Mouse (Mus musculus) 3T3-L1 (cell line): Measurements from ENCODE around the gene Olfr314.
"Not testable (repeated sequence)": the region's sequence is repeated elsewhere in the genome, so short reads cannot be mapped to it uniquely, and the experiment has no call there.

Experiments
- DNase-seq: peaks from one replicate; pipeline ENCODE4 v3.0.0-alpha.2; 2015; ENCODE audit warnings: low read depth, low spot score

Gene Olfr314

DNA sequence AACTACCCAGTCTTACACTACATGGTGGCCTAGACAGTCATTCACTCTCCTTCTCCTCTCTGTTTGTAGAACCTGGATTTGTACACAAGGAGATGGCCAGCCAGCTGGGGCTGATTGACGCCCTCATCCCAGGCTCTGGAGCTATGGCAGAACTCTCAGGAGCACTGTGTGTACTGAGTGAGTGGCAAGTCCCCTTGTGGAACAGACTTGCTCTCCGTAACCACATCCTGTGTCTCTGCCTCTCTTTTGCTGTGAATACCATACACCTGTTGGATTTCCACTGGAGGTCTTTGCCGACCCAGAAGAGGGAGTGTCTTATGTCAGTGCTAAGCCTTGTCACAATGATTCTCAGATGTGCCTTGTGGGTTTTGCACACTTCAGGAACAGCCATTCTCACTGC lies 49.8 kb downstream of the Olfr314 start:
- not testable (repeated sequence) for DNase-seq
